Mouse (Mus musculus) forebrain, embryonic 10.5 days (tissue): ENCODE results near the gene Gpr135. TPM values are rescaled to one million over a fixed set of nuclear protein-coding genes. Genes with fewer than 3 reads are reported as not detected.

Experiments
- polyA plus RNA-seq: library from polyadenylated mRNA; unstranded; fragments of >200 nt; fragmentation: Nextera tagmentation; extraction: Ambion mirVana; gene quantifications from 2 replicates; pipeline ENCODE4 v1.2.1, GENCODE M21; 2016

The Gpr135 gene
- polyA plus RNA-seq, 1 experiment from 2014 or later = 0.32 TPM

Other genes with a start within 250 kb of the Gpr135 start
- 7.7 and 7.9 TPM in 2 replicates for gene Daam1, start 240.0 kb downstream of the Gpr135 start, polyA plus RNA-seq
- gene L3hypdh, start 14.3 kb upstream of the Gpr135 start, polyA plus RNA-seq = 7.0 and 7.2 TPM in 2 replicates
- 71.9 and 73.2 TPM in 2 replicates for gene Jkamp, start 14.5 kb upstream of the Gpr135 start, polyA plus RNA-seq
- gene Ccdc175, start 113.9 kb upstream of the Gpr135 start, polyA plus RNA-seq = not detected in 2 replicates